Mouse (Mus musculus) lung, adult 2 months (tissue): ENCODE measurements around the gene Orai2. TPM values are rescaled to one million over a fixed set of nuclear protein-coding genes. Genes with fewer than 3 reads are reported as not detected.
"Not testable (repeated sequence)": the region's sequence is repeated elsewhere in the genome, so short reads cannot be mapped to it uniquely, and the experiment has no call there.

Experiments used
- DNase-seq: peaks from one replicate; pipeline ENCODE4 v3.0.0; 2022
- H3K4me1 ChIP-seq: fragments of 200-500 bp; 2 replicates; pipeline ENCODE4 v1.6.1; 2011; ENCODE audit warnings: low read length; ENCODE audit not compliant: control insufficient read depth, insufficient read depth
- H3K4me3 ChIP-seq: fragments of 200-500 bp; replicated peaks from 2 replicates; pipeline ENCODE3; 2011; ENCODE audit warnings: low read depth, mild to moderate bottlenecking, control low read depth, low read length; ENCODE audit errors: extremely low read depth
- CTCF ChIP-seq: fragments of 200-500 bp; IDR thresholded peaks from 2 replicates; pipeline ENCODE4 v1.5.1; 2011; ENCODE audit warnings: mild to moderate bottlenecking, low read length, control low read depth; ENCODE audit not compliant: insufficient read depth
- POLR2A ChIP-seq: fragments of 200-500 bp; IDR thresholded peaks from 2 replicates; pipeline ENCODE4 v1.6.1; 2011; ENCODE audit warnings: low read depth, mild to moderate bottlenecking, control low read depth, low read length, borderline replicate concordance; ENCODE audit errors: extremely low read depth
- WGBS: fragments of 180-500 bp; shearing (Covaris S2); methylation state at CpG from one replicate; pipeline ENCODE4 v1.1.7; 2018; 5-methylcytosine and 5-hydroxymethylcytosine counted together
- polyA plus RNA-seq: library from polyadenylated mRNA; depleted of rRNA; stranded (reverse); fragments of >200 nt; gene quantifications from 2 replicates; pipeline ENCODE4 v1.2.3, GENCODE M21; 2012

The Orai2 gene
- polyA plus RNA-seq, 1 experiment = 51.0 TPM

DNA sequence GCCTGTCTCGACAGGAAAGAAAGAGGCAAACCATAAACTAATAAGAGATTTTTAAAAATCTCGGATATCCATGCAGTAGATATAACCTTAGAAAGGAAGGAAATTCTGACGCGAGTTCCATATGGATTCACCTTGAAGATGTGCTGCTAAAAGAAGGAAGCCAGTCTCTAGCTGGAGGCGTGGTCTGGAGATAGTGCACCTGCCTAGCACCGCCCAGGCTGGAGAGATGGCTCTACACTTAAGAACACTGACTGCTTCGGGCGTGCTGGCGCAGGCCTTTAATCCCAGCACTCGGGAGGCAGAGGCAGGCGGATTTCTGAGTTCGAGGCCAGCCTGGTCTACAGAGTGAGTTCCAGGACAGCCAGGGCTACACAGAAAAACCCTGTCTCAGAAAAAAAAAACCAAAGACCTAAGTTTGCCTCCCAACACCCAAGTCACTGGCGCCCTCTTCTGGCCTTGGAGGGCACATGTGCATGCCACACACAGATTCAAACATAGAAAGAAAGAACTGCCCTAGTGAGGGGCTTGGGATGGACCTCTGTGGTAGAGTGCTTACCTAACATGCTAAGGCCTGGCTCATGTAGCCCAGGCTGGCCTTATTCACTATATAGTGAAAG, 32.7 kb downstream of the Orai2 start:
- peak; percentile 39 for DNase-seq
- Histone ChIP-seq H3K4me3 (no peak overlapping the region), H3K4me1 (peaks cover 7% of the 10 kb centered on the region)
- peak; percentile 79 for TF ChIP-seq CTCF
- no peak for TF ChIP-seq POLR2A
- WGBS = 74% methylated on average over 13 of the region's 13 CpGs

DNA sequence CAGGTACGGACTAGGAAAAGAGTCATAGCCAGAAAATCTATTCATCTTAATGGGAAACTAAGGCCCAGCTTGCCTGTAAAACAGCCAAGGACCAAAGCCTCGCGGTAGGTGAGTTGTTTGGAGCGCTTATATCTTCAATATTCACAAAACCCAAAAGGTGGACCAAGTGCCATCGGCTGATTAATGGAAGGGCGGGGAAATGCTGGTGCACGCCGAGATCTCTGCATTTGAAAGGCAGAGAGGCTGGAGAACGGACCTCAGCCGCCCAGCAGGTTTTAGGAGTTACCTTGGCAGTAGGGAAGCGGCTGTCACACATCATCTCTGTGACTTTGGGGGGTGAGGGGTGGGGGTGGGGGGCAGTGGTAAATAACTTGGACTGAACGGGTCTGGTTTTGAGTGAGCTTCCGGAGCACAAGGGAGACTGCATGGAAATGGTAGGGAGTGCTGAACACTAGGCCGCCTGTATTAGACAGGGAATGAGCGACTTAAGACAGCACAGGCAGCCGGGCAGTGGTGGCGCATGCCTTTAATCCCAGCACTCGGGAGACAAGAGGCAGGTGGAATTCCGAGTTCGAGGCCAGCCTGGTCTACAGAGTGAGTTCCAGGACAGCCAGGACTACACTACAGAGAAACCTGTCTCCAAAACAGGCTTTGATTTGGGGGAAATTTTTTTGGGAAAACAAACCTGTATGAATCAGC, 34.1 kb downstream of the Orai2 start:
- 4% methylated on average over 20 of the region's 20 CpGs for WGBS
- peaks cover 7% of the 10 kb centered on the region for H3K4me1 ChIP-seq
- no peak for DNase-seq
- H3K4me3 ChIP-seq = peak overlapping the region; percentile 89
- TF ChIP-seq CTCF (no peak), POLR2A (no peak)

DNA sequence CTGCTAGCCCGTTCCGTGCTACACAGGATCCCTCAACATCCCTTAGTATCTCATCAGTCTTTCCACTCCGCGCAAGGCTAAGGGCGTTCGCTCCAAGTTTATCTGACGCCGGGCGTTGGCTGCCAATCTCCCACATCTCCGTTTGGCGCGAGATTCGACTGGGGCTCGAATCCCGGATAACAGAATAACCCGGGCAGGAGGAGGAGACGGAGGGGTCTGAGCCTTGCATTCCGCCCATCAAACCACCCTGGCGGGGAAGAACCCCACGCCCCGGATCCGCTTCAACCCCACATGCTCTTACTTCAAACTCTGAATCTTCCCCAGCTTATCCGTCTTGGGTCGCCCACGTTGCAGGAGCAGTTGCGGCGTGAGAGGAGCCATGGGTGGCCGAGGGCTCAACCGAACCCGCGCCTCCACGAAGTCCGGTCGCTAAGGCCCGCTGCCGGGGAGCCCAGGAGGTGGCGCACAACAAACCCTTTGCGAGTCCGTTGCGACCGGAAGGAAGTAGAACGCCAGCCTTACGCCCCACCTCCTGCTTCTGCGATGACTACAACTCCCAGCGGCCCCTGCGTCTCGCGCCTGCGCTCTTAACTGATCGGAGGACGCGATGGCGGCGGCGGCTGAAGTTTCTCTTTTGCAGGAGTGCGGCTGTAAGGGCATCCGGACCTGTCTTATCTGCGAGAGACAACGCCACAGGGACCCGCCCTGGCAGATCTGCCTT, 34.8 kb downstream of the Orai2 start, which contains the start of the genes Lrwd1 and Alkbh4:
Lrwd1 (minus strand) TSS at position 504 of the 721 bp plus-strand sequence.
Alkbh4 (plus strand) TSS at position 576 of the 721 bp plus-strand sequence.
- H3K4me3 ChIP-seq = peak within 1 kb of the TSS; percentile 89
- WGBS = under 1% methylated on average over 60 of the region's 60 CpGs
- peaks cover 7% of the 10 kb centered on the region for H3K4me1 ChIP-seq
- peak; percentile 95 for DNase-seq
- TF ChIP-seq POLR2A (peak; percentile 69), CTCF (peak; percentile 48; the same call in 1 of the 2 replicates)

DNA sequence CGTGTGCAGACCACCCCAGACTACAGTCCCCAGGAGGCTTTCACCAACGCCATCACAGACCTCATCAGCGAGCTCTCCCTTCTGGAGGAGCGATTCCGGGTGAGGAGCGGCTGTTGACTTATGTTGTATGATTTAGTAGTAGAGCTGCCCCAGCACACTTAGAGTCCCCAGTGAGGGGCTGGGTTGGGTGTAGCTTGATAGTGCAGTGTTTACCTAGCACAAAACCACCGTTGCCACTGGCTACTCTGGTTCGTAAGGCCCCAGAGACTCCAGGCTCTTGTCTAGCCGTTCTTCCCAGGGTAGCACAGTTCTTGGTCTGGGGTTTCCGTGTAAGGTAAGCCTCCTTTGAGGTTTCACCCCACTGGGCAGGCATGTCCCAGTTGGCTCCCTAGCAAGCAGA, 48.3 kb downstream of the Orai2 start:
- DNase-seq = no peak
- TF ChIP-seq CTCF (no peak), POLR2A (no peak)
- 85% methylated on average over 10 of the region's 10 CpGs for WGBS
- Histone ChIP-seq H3K4me1 (peaks cover 9% of the 10 kb centered on the region), H3K4me3 (no peak overlapping the region)

DNA sequence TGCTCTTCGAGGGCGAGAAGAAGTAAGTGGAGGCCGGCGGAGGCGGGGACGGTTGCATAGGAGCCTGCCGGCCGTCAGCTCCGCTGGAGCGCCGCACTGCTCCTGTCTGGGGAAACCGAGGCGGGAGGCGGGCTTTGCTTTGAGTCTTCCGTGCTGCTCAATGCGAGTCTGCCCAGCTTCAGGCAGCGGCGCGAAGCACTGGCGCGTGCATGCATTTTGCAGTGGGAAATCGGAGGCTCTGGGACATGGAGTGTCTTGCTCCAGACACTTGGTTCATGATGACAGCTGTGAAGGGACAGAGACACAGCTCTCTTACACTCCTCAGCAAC, 53.8 kb downstream of the Orai2 start:
- no peak for TF ChIP-seq POLR2A
- no peak for TF ChIP-seq CTCF
- no peak for DNase-seq
- H3K4me3 ChIP-seq = peak overlapping the region; percentile 88
- under 1% methylated on average over 22 of the region's 22 CpGs for WGBS
- peaks cover 11% of the 10 kb centered on the region for H3K4me1 ChIP-seq

DNA sequence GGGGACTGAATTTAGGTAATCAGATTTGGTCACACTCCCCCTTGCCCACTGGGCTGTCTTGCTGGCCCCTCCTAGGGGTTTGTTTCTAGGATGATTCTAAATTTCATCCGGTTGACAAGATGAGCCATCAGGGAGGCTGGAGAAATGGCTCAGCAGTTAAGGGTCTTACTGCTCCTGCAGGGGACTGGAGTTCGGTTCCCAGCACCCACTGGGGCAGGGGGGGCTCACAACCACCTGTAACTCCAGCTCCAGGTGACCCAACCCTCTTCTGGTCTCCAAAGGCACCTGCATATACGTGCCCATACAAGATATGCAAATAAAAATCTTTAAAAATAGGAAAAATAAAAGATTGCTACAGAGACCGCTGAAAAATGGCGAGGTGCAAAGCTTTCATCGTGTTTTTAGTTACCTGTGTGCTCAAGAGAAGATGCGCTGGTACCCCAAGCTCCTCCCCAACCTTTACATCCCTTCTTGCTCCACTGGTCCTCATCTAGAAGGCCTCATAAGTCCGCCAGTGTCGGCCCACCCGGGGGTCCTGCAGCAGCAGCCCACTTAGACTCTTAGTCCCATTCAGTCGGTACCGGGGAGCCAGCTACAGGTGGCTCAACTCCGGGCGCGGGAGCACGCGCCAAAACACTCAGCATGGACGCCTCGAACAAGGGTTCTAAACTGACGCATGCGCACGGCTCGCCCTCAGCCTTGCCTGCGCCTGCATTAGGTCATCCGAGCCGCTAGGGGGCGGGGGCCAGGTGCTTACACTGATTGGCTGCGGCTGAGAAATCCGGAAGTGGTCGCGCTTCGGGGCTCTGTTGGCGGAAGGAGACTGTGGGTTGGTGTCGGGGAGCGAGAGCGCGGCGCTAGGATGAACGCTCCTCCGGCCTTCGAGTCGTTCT, 54.4 kb downstream of the Orai2 start, which contains the start of gene Polr2j:
Polr2j (plus strand) TSS at position 741 of the 893 bp plus-strand sequence.
- H3K4me1 ChIP-seq = peaks cover 11% of the 10 kb centered on the region
- TF ChIP-seq POLR2A (peak; percentile 88; the same call in 1 of the 2 replicates), CTCF (peak; percentile 64)
- DNase-seq = peak; percentile 96
- WGBS = 3% methylated on average over 42 of the region's 42 CpGs
- H3K4me3 ChIP-seq = peak within 1 kb of the TSS; percentile 88

DNA sequence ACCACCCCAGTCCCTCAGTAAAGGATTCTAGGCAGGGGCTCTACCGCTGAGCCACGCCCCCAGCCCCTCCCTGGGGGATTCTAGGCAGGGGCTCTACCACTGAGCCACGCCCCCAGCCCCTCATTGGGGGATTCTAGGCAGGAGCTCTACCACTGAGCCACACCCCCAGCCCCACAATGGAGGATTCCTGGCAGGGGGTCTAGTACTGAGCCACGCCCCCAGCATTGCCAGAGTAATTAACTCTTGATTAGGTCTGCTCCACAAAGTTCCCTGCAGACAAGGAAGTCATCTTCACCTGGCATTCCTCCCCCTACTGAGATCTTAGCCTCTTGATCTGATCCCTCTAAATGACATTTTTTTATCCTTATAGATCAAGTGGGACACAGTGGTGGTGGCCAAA, 57.0 kb downstream of the Orai2 start:
- not testable (repeated sequence) for H3K4me3 ChIP-seq, DNase-seq
- 44% methylated on average over 4 of the region's 4 CpGs for WGBS
- peaks cover 10% of the 10 kb centered on the region for H3K4me1 ChIP-seq

DNA sequence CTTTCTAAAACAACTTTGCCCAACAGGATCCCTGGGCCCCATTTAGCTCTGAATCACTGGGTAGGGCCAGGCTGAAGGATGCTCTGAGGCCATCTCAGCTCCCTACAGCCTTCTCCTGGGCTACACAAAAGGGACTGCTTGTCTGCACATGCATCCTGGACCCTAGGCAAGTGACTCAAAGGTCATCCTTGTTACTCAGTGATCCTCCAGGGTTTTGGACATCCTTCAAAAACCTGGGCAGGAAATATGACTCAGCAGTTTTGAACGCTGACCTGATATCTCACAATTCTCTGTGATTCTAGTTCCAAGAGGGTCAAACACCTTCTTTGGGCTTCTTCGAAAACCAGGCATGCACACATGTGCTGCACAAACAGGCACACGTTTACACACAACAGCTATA, 61.5 kb downstream of the Orai2 start:
- H3K4me1 ChIP-seq = no peaks in the 10 kb centered on the region
- no peak overlapping the region for H3K4me3 ChIP-seq
- WGBS = 51% methylated on average over 3 of the region's 3 CpGs
- no peak for DNase-seq
- TF ChIP-seq POLR2A (no peak), CTCF (no peak)

DNA sequence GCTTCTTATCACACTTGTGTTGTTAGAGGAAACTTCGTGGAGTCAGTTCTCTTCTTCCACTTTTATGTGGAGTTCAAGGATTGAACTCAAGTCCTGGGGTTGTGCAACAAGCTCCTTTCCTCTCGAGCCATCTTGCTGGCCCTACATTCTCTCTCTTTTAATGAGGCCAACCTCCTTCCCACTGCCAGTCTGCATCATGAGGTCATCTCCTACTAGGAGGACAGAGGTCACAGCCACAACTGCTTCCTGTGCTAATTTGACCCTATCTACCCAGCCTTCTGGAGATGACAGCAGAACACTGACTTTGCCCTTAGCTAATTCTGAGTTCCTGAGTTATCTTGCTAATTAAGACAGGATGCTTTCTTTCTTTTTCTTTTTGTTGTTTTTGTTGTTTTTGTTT, 62.0 kb downstream of the Orai2 start:
- TF ChIP-seq CTCF = no peak
- no peak for TF ChIP-seq POLR2A
- no peak overlapping the region for H3K4me3 ChIP-seq
- H3K4me1 ChIP-seq = no peaks in the 10 kb centered on the region
- 46% methylated on average over 2 of the region's 2 CpGs for WGBS
- DNase-seq = no peak
